Mouse (Mus musculus) neural tube, embryonic 12.5 days (tissue): ENCODE results near the gene Ssc4d. TPM values are rescaled to one million over a fixed set of nuclear protein-coding genes. Genes with fewer than 3 reads are reported as not detected.

ENCODE experiments used
- ATAC-seq: fragments of 200-750 bp; cut with Nextera tagmentation; 2 replicates; pipeline ENCODE4 v1.8.0; 2017; ENCODE audit warnings: low read depth, mild to moderate bottlenecking, moderate TSS enrichment, moderate library complexity; ENCODE audit not compliant: low FRiP score
- H3K27ac ChIP-seq: fragments of 300-500 bp; sonication (generic); 2 replicates; pipeline ENCODE4 v1.5.1; 2016
- H3K27me3 ChIP-seq: fragments of 300-500 bp; sonication (generic); replicated peaks from 2 replicates; pipeline ENCODE4 v1.6.1; 2016; ENCODE audit warnings: mild to moderate bottlenecking
- H3K36me3 ChIP-seq: fragments of 300-500 bp; sonication (generic); 2 replicates; pipeline ENCODE4 v1.6.1; 2016; ENCODE audit warnings: mild to moderate bottlenecking
- H3K4me1 ChIP-seq: fragments of 300-500 bp; sonication (generic); 2 replicates; pipeline ENCODE4 v1.6.1; 2016
- H3K4me2 ChIP-seq: fragments of 300-500 bp; sonication (generic); replicated peaks from 2 replicates; pipeline ENCODE4 v1.6.1; 2016; ENCODE audit warnings: mild to moderate bottlenecking
- H3K4me3 ChIP-seq: fragments of 300-500 bp; sonication (generic); 2 replicates; pipeline ENCODE4 v1.5.1; 2016
- H3K9ac ChIP-seq: fragments of 300-500 bp; sonication (generic); 2 replicates; pipeline ENCODE4 v1.6.1; 2016; ENCODE audit warnings: mild to moderate bottlenecking
- H3K9me3 ChIP-seq: fragments of 300-500 bp; sonication (generic); 2 replicates; pipeline ENCODE4 v1.6.1; 2016; ENCODE audit warnings: mild to moderate bottlenecking
- WGBS: fragments of 180-500 bp; shearing (Covaris S2); methylation state at CpG from one replicate; pipeline ENCODE4 v1.1.7; 2016; 5-methylcytosine and 5-hydroxymethylcytosine counted together
- polyA plus RNA-seq: library from polyadenylated mRNA; unstranded; fragments of >200 nt; fragmentation: Nextera tagmentation; extraction: Ambion mirVana; gene quantifications from 2 replicates; pipeline ENCODE4 v1.2.1, GENCODE M21; 2016

Ssc4d gene
- polyA plus RNA-seq, 1 experiment from 2014 or later, result 1.7 TPM

DNA sequence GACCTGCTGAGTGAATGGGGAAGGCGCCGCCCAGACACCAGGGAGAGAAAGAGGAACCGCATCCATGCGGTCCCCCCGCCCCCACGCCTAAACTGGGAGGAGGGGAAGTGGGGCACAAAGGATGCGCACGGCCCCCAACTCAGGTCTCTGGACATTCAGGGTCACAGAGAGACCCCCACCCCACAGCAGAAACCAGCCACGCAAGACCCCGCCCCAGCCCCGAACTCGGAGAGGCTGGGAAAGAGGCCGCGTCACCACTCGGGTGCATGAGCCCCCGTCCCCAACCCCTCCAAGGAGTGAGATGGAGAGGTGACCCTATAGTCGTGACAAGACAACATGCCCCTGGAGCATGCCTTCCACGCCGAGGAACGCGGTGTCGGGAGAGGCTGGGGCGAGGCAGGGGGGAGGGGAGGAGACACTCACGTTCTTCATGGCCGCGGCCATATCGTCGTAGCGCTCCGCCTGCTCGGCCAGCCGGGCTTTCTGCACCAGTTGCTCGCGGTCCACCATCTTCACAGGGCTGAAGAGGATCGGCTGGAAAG is 40.4 kb downstream of the Ssc4d start:
- Histone ChIP-seq H3K27ac (peak overlapping the region; percentile 92), H3K9me3 (no peaks in the 10 kb centered on the region), H3K27me3 (no peaks in the 10 kb centered on the region), H3K4me1 (peaks cover 16% of the 10 kb centered on the region), H3K4me2 (peak overlapping the region; percentile 63), H3K36me3 (peaks cover 32% of the 10 kb centered on the region), H3K4me3 (peak overlapping the region; percentile 91), H3K9ac (peak overlapping the region; percentile 92)
- ATAC-seq, result peak; percentile 73
- WGBS, result 0% methylated on average over 33 of the region's 35 CpGs

GRCm38 (mm10) chr5:135933222-135933899 is 41.0 kb downstream of the Ssc4d start:
- Histone ChIP-seq H3K4me3 (peak overlapping the region; percentile 91), H3K27me3 (no peaks in the 10 kb centered on the region), H3K9ac (peak overlapping the region; percentile 92), H3K9me3 (no peaks in the 10 kb centered on the region), H3K27ac (peak overlapping the region; percentile 92; the same call in 1 of the 2 replicates), H3K36me3 (peaks cover 35% of the 10 kb centered on the region), H3K4me2 (peak overlapping the region; percentile 63), H3K4me1 (peaks cover 16% of the 10 kb centered on the region)
- ATAC-seq, result no peak
- WGBS, result 19% methylated on average over 12 of the region's 12 CpGs

- Histone ChIP-seq H3K4me1 (peaks cover 16% of the 10 kb centered on the region), H3K27ac (no peak overlapping the region), H3K4me2 (peak overlapping the region; percentile 63), H3K27me3 (no peaks in the 10 kb centered on the region), H3K36me3 (peaks cover 43% of the 10 kb centered on the region), H3K9me3 (no peaks in the 10 kb centered on the region), H3K9ac (no peak overlapping the region), H3K4me3 (0 out of 2 replicates have a peak overlapping the region, but pooled peaks have one; percentile 12)
- WGBS, result 84% methylated on average over 2 of the region's 2 CpGs
- no peak for ATAC-seq
Observed at GRCm38 (mm10) chr5:135932359-135932758, 42.0 kb downstream of the Ssc4d start.

- WGBS, result 93% methylated on average over 9 of the region's 9 CpGs
- Histone ChIP-seq H3K4me1 (peaks cover 16% of the 10 kb centered on the region), H3K4me3 (no peak overlapping the region)
Observed at GRCm38 (mm10) chr5:135931526-135931925, 42.8 kb downstream of the Ssc4d start.

GRCm38 (mm10) chr5:135929685-135930424 is 44.5 kb downstream of the Ssc4d start:
- ATAC-seq, result no peak
- H3K27ac ChIP-seq, result no peak overlapping the region
- H3K9ac ChIP-seq, result no peak overlapping the region
- H3K36me3 ChIP-seq, result peaks cover 58% of the 10 kb centered on the region
- H3K9me3 ChIP-seq, result no peaks in the 10 kb centered on the region
- no peaks in the 10 kb centered on the region for H3K27me3 ChIP-seq
- H3K4me1 ChIP-seq, result peaks cover 23% of the 10 kb centered on the region
- H3K4me3 ChIP-seq, result no peak overlapping the region
- WGBS, result 81% methylated on average over 6 of the region's 6 CpGs
- H3K4me2 ChIP-seq, result no peak overlapping the region

More at GRCm38 (mm10) chr5:135931526-135931925, 42.8 kb downstream of the Ssc4d start:
- Histone ChIP-seq H3K27ac (no peak overlapping the region), H3K9me3 (no peaks in the 10 kb centered on the region), H3K4me2 (peak overlapping the region; percentile 63), H3K9ac (no peak overlapping the region), H3K27me3 (no peaks in the 10 kb centered on the region), H3K36me3 (peaks cover 51% of the 10 kb centered on the region)
- ATAC-seq, result no peak

DNA sequence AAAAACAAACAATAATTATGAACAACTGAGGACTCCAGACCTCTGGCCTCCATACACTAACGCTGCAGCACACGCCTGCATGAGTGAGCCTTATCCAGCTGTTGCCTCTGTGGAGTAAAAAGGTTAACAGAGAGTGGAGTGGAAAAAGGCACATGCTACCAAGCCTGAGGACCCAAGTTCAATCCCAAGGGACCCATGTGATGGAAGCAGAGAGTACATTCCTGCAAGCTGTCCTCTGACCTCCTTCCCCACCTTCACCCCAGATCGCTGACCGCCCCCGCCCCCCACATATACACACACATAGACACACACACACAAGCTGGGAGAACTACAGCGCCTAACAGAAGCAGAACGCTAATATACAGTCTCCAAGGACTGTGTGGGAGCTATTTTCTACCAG is 50.4 kb downstream of the Ssc4d start:
- Histone ChIP-seq H3K4me1 (peaks cover 7% of the 10 kb centered on the region; the same call in 1 of the 2 replicates), H3K9me3 (no peaks in the 10 kb centered on the region), H3K36me3 (peaks cover 75% of the 10 kb centered on the region), H3K4me2 (no peak overlapping the region), H3K27ac (no peak overlapping the region), H3K27me3 (no peaks in the 10 kb centered on the region), H3K4me3 (no peak overlapping the region), H3K9ac (no peak overlapping the region)
- no peak for ATAC-seq
- 94% methylated on average over 7 of the region's 7 CpGs for WGBS

- Histone ChIP-seq H3K27me3 (no peaks in the 10 kb centered on the region), H3K4me1 (no peaks in the 10 kb centered on the region), H3K4me2 (no peak overlapping the region), H3K27ac (no peak overlapping the region), H3K4me3 (no peak overlapping the region), H3K36me3 (peaks cover 71% of the 10 kb centered on the region), H3K9ac (no peak overlapping the region), H3K9me3 (no peaks in the 10 kb centered on the region)
- WGBS, result 94% methylated on average over 3 of the region's 3 CpGs
- no peak for ATAC-seq
Observed at GRCm38 (mm10) chr5:135919902-135920301, 54.4 kb downstream of the Ssc4d start.

GRCm38 (mm10) chr5:135918593-135918992 is 55.7 kb downstream of the Ssc4d start:
- 96% methylated on average over 5 of the region's 5 CpGs for WGBS

DNA sequence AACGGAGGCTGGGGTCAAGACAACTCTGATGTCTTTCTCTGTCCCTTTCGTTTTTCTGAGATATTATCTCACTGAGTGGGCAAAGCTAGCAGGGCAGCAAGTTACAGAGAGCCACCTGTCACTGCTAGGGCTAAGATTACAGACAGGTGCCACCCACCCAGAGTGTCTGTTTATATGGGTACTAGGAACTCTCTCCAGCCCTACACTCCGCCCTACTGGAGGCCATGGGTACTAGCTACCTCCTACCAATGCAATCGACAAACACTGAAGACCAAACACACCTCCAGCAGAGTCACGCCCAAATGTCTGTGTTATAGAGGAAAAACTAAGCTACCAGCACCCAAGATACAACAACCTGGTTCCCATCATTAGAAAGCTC is 56.3 kb downstream of the Ssc4d start:
- H3K27ac ChIP-seq, result no peak overlapping the region
- ATAC-seq, result no peak
- no peaks in the 10 kb centered on the region for H3K9me3 ChIP-seq
- H3K4me1 ChIP-seq, result no peaks in the 10 kb centered on the region
- H3K9ac ChIP-seq, result no peak overlapping the region
- H3K4me3 ChIP-seq, result no peak overlapping the region
- H3K4me2 ChIP-seq, result no peak overlapping the region
- no peaks in the 10 kb centered on the region for H3K27me3 ChIP-seq
- WGBS, result 93% methylated on average over 5 of the region's 5 CpGs
- H3K36me3 ChIP-seq, result peaks cover 76% of the 10 kb centered on the region

More at GRCm38 (mm10) chr5:135918593-135918992, 55.7 kb downstream of the Ssc4d start:
- Histone ChIP-seq H3K27me3 (no peaks in the 10 kb centered on the region), H3K36me3 (peaks cover 76% of the 10 kb centered on the region), H3K9ac (no peak overlapping the region), H3K4me1 (no peaks in the 10 kb centered on the region), H3K4me3 (no peak overlapping the region), H3K4me2 (no peak overlapping the region), H3K27ac (no peak overlapping the region), H3K9me3 (no peaks in the 10 kb centered on the region)
- no peak for ATAC-seq

DNA sequence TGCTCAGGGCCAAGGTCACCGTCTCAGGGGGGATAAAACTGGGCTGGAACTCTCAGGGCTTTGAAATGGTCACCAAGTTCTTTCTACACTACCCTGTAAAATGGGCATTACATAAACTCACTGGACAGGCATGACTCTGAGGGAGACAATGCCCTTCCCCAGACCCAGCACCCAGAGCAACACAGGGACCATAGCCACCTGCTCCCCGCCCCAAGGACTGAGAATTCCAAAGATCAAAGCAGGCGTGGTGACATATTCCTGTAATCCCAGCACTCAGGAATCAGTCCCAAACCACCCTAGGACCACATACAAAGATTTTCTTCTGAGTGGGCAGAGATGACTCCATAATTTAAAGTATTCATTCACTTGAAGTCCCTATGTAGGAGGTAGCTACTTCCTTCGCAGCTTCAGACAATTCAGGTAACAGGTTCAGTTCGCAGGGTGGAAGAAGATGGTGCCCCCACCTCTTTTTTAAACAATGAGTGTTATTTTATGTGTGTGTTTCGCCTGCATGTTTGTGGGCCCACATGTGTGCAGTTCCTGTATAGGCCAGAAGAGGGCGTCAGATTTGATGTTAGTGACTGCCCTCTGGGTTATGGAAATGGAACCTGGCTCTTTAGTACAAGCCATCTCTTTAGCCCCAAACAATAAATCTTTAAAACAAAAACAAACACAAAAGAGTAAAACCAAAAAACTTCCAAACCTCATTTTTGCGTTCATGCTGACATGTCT is 56.8 kb downstream of the Ssc4d start:
- Histone ChIP-seq H3K9me3 (no peaks in the 10 kb centered on the region), H3K27me3 (no peaks in the 10 kb centered on the region), H3K27ac (no peak overlapping the region), H3K4me3 (no peak overlapping the region), H3K4me1 (no peaks in the 10 kb centered on the region), H3K4me2 (no peak overlapping the region), H3K36me3 (peaks cover 73% of the 10 kb centered on the region), H3K9ac (no peak overlapping the region)
- ATAC-seq, result no peak
- WGBS, result 90% methylated on average over 8 of the region's 8 CpGs

- WGBS, result 98% methylated on average over 3 of the region's 3 CpGs
- H3K4me2 ChIP-seq, result no peak overlapping the region
- no peak for ATAC-seq
- H3K27ac ChIP-seq, result no peak overlapping the region
- no peaks in the 10 kb centered on the region for H3K4me1 ChIP-seq
- H3K36me3 ChIP-seq, result peaks cover 74% of the 10 kb centered on the region
- H3K9me3 ChIP-seq, result no peaks in the 10 kb centered on the region
- no peak overlapping the region for H3K4me3 ChIP-seq
- H3K27me3 ChIP-seq, result no peaks in the 10 kb centered on the region
- no peak overlapping the region for H3K9ac ChIP-seq
Observed at GRCm38 (mm10) chr5:135916601-135917000, 57.7 kb downstream of the Ssc4d start.

DNA sequence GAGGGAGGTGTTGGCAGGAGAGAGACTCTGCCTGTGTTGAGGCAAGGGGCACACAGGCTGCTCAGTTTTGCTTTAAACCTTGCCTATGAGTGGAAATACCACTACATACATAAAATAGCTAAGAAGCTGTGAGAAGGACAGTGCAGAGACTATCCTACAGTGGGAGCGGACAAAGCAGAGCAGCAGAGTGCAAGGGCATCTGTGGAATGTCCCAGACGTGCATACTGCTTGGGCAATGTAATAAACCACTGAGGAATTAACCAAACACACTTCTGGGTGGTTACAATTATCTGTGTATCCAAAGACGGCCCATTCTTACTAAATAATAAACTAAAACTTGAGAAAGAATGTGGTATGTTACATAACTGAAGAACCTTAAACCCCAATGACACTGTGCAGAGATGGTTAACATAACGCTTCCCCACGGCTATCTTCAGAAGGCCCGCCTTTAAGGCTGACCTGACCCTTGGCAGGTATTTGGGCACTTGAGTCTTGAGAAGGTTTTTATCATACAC is 58.2 kb downstream of the Ssc4d start:
- no peaks in the 10 kb centered on the region for H3K27me3 ChIP-seq

More for the DNA sequence above, 58.2 kb downstream of the Ssc4d start:
- no peaks in the 10 kb centered on the region for H3K9me3 ChIP-seq
- H3K4me2 ChIP-seq, result no peak overlapping the region
- no peaks in the 10 kb centered on the region for H3K4me1 ChIP-seq
- H3K4me3 ChIP-seq, result no peak overlapping the region
- 94% methylated on average over 6 of the region's 6 CpGs for WGBS
- H3K9ac ChIP-seq, result no peak overlapping the region
- no peak for ATAC-seq
- H3K36me3 ChIP-seq, result peaks cover 74% of the 10 kb centered on the region
- no peak overlapping the region for H3K27ac ChIP-seq
